Mouse (Mus musculus): ENCODE measurements at regions not wholly inside any gene's neighbourhood (a gene's known extent, or its start where the extent isn't known, plus 50 kb on each side); places are given as distances from the start of the nearest gene placed in this dataset.

- TF ChIP-seq MAFK (IDR thresholded peaks at IDR 0.05; ENCODE audit: insufficient read depth, low read depth, low read length) (no peak), CHD2 (IDR thresholded peaks at IDR 0.05; ENCODE audit: low read depth, low read length) (no peak), ZC3H11A (IDR thresholded peaks at IDR 0.05; ENCODE audit: borderline replicate concordance, low read depth, low read length) (no peak), ZNF384 (IDR thresholded peaks at IDR 0.05; ENCODE audit: low read depth, low read length) (no peak)
Measured at GRCm38 (mm10) chr2:50902220-50902619, 246.7 kb downstream of the Rnd3 start.
